Mouse (Mus musculus) hindbrain, embryonic 15.5 days (tissue): ENCODE data around the gene Zfp827. TPM values are rescaled to one million over a fixed set of nuclear protein-coding genes. Genes with fewer than 3 reads are reported as not detected.

Source experiments
- ATAC-seq: fragments of 200-750 bp; cut with Nextera tagmentation; 2 replicates; pipeline ENCODE4 v1.8.0; 2017; ENCODE audit warnings: low read depth, moderate number of reproducible peaks, moderate TSS enrichment; ENCODE audit not compliant: low FRiP score
- H3K27ac ChIP-seq: fragments of 300-500 bp; sonication (generic); replicated peaks from 2 replicates; pipeline ENCODE4 v1.5.1; 2015; ENCODE audit warnings: mild to moderate bottlenecking, inconsistent platforms
- H3K27me3 ChIP-seq: fragments of 300-500 bp; sonication (generic); 2 replicates; pipeline ENCODE4 v1.6.1; 2015; ENCODE audit warnings: control low read depth, inconsistent platforms
- H3K36me3 ChIP-seq: fragments of 300-500 bp; sonication (generic); 2 replicates; pipeline ENCODE4 v1.6.1; 2015; ENCODE audit warnings: control low read depth, inconsistent platforms
- H3K4me1 ChIP-seq: fragments of 300-500 bp; sonication (generic); replicated peaks from 2 replicates; pipeline ENCODE4 v1.6.1; 2015; ENCODE audit warnings: control low read depth, inconsistent platforms
- H3K4me2 ChIP-seq: fragments of 300-500 bp; sonication (generic); 2 replicates; pipeline ENCODE4 v1.6.1; 2015; ENCODE audit warnings: moderate library complexity, mild to moderate bottlenecking, inconsistent platforms
- H3K4me3 ChIP-seq: fragments of 300-500 bp; sonication (generic); 2 replicates; pipeline ENCODE4 v1.5.1; 2015; ENCODE audit warnings: mild to moderate bottlenecking, inconsistent platforms
- H3K9ac ChIP-seq: fragments of 300-500 bp; sonication (generic); 2 replicates; pipeline ENCODE4 v1.6.1; 2015; ENCODE audit warnings: inconsistent platforms
- H3K9me3 ChIP-seq: fragments of 300-500 bp; sonication (generic); 2 replicates; pipeline ENCODE4 v1.6.1; 2016; ENCODE audit warnings: control low read depth, inconsistent platforms
- WGBS: fragments of 180-500 bp; shearing (Covaris S2); methylation state at CpG from one replicate; pipeline ENCODE4 v1.1.7; 2015; 5-methylcytosine and 5-hydroxymethylcytosine counted together
- polyA plus RNA-seq: library from polyadenylated mRNA; unstranded; fragments of >200 nt; fragmentation: Nextera tagmentation; extraction: Ambion mirVana; gene quantifications from 2 replicates; pipeline ENCODE4 v1.2.1, GENCODE M21; 2015

Zfp827 gene
- polyA plus RNA-seq, 1 experiment from 2014 or later: 11.0 TPM

DNA sequence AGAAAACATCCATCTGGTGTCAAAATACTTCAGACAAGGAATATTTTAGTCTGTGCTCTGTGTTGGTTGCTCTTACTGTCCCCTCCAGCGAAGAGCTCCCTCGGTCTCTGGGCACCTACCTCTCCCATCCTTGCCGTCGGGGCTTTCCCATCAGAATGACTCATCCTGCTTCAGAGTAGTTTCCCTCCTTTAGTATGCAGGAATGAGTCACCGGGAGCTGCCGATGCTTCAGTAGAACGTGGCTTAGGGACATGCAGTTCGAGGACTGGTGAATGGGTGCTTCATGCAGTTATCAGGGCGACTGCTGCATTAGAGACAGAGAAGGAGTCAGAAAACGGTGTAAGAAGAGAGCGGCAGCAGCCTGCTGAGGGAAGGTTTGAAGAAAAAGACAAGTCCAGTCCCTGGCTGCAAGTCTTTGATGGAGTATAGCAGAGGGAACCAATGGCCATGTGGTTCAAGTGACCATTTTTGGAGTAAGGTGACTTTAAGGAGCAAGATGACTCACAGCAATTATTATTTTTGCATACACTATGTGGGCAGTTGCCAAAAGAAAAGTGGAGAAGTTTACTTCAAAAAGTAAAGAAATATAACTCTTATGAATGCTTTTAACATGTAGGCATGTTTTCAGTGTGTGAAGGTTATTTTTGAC, 122.4 kb downstream of the Zfp827 start:
- Histone ChIP-seq H3K9me3 (no peaks in the 10 kb centered on the region), H3K9ac (no peak overlapping the region), H3K4me1 (0 out of 2 replicates have a peak, but pooled peaks cover under 1% of the 10 kb centered on the region), H3K27me3 (no peaks in the 10 kb centered on the region), H3K27ac (no peak overlapping the region), H3K4me2 (no peak overlapping the region), H3K4me3 (no peak overlapping the region), H3K36me3 (peaks cover 5% of the 10 kb centered on the region; the same call in 1 of the 2 replicates)
- no peak for ATAC-seq
- 78% methylated on average over 11 of the region's 11 CpGs for WGBS

- 86% methylated on average over 4 of the region's 4 CpGs for WGBS
- H3K36me3 ChIP-seq: peaks cover 5% of the 10 kb centered on the region; the same call in 1 of the 2 replicates
- no peak overlapping the region for H3K4me2 ChIP-seq
- no peaks in the 10 kb centered on the region for H3K4me1 ChIP-seq
- no peak overlapping the region for H3K27ac ChIP-seq
- H3K4me3 ChIP-seq: no peak overlapping the region
- H3K27me3 ChIP-seq: no peaks in the 10 kb centered on the region
- ATAC-seq: no peak
- no peaks in the 10 kb centered on the region for H3K9me3 ChIP-seq
- H3K9ac ChIP-seq: no peak overlapping the region
These were observed 123.4 kb downstream of the Zfp827 start for GRCm38 (mm10) chr8:79151644-79152043.

DNA sequence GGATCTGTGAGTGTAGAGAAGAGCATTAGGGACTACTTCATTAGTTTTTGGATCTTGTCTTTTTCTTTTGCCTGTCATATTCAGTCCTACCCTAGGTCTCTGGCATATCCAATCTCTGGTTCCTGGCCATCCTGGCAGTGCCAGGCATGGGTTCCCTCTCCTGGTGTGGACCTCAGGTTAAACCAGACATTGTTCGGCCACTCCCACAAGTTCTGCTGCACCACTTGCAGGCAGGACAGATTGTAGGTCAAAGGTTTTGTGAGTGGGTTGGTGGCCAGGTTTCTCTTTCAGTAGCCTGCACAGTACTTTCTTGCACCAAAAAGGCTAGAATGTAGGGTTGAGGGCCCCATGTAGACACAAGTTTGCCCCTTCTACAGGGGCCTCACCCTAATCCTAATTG, 125.0 kb downstream of the Zfp827 start:
- Histone ChIP-seq H3K9me3 (no peaks in the 10 kb centered on the region), H3K4me3 (no peak overlapping the region), H3K27ac (no peak overlapping the region), H3K4me2 (no peak overlapping the region), H3K9ac (no peak overlapping the region), H3K36me3 (peaks cover 5% of the 10 kb centered on the region; the same call in 1 of the 2 replicates), H3K27me3 (no peaks in the 10 kb centered on the region), H3K4me1 (no peaks in the 10 kb centered on the region)
- no peak for ATAC-seq
- 100% methylated on average over 1 of the region's 1 CpGs for WGBS

GRCm38 (mm10) chr8:79153637-79154036, 125.4 kb downstream of the Zfp827 start:
- Histone ChIP-seq H3K4me3 (no peak overlapping the region), H3K36me3 (peaks cover 5% of the 10 kb centered on the region; the same call in 1 of the 2 replicates), H3K9me3 (no peaks in the 10 kb centered on the region), H3K27me3 (no peaks in the 10 kb centered on the region), H3K27ac (no peak overlapping the region), H3K4me1 (no peaks in the 10 kb centered on the region), H3K4me2 (no peak overlapping the region), H3K9ac (no peak overlapping the region)
- no peak for ATAC-seq
- WGBS: 85% methylated on average over 4 of the region's 4 CpGs

- ATAC-seq: no peak
- Histone ChIP-seq H3K9ac (no peak overlapping the region), H3K36me3 (peaks cover 5% of the 10 kb centered on the region; the same call in 1 of the 2 replicates), H3K4me1 (peaks cover 5% of the 10 kb centered on the region; the same call in 1 of the 2 replicates), H3K27me3 (no peaks in the 10 kb centered on the region), H3K4me3 (no peak overlapping the region), H3K9me3 (no peaks in the 10 kb centered on the region), H3K4me2 (no peak overlapping the region), H3K27ac (no peak overlapping the region)
- 95% methylated on average over 10 of the region's 10 CpGs for WGBS
These were observed 127.4 kb downstream of the Zfp827 start for GRCm38 (mm10) chr8:79155556-79156161.

- no peak for ATAC-seq
- Histone ChIP-seq H3K4me3 (no peak overlapping the region), H3K36me3 (peaks cover 5% of the 10 kb centered on the region; the same call in 1 of the 2 replicates), H3K27ac (no peak overlapping the region), H3K9ac (no peak overlapping the region), H3K9me3 (no peaks in the 10 kb centered on the region), H3K27me3 (no peaks in the 10 kb centered on the region), H3K4me1 (peaks cover 5% of the 10 kb centered on the region; the same call in 1 of the 2 replicates), H3K4me2 (no peak overlapping the region)
- WGBS: 79% methylated on average over 4 of the region's 4 CpGs
These were observed 129.1 kb downstream of the Zfp827 start for GRCm38 (mm10) chr8:79157366-79157765.

DNA sequence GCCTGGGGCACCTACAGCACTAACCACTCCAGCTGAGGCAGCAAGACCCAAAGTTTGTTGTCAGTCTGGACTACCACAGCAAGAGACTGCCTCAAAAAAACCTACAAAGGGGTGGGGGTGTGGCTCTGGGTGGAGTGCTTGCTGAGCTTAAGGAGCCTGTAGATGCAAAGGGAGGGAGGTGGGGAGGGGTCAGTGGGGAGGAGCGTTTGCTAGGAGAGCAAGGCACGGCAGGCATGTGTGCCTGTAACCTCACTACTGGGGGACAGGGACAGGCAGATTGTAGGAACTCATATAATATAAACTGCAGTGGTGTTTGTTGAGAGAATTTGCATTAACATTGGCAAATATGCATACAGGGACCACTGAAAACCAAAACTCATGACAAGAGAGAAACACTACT, 130.1 kb downstream of the Zfp827 start:
- Histone ChIP-seq H3K27ac (no peak overlapping the region), H3K9ac (no peak overlapping the region), H3K9me3 (no peaks in the 10 kb centered on the region), H3K4me2 (no peak overlapping the region), H3K27me3 (no peaks in the 10 kb centered on the region), H3K4me3 (no peak overlapping the region), H3K4me1 (peaks cover 13% of the 10 kb centered on the region; the same call in 1 of the 2 replicates), H3K36me3 (no peaks in the 10 kb centered on the region; the same call in 1 of the 2 replicates)
- ATAC-seq: no peak
- 57% methylated on average over 2 of the region's 2 CpGs for WGBS

GRCm38 (mm10) chr8:79159397-79159796, 131.2 kb downstream of the Zfp827 start:
- no peak for ATAC-seq
- no peaks in the 10 kb centered on the region for H3K9me3 ChIP-seq
- H3K27ac ChIP-seq: no peak overlapping the region
- no peaks in the 10 kb centered on the region for H3K27me3 ChIP-seq
- no peaks in the 10 kb centered on the region for H3K36me3 ChIP-seq
- WGBS: 87% methylated on average over 9 of the region's 9 CpGs
- no peak overlapping the region for H3K4me3 ChIP-seq
- H3K4me2 ChIP-seq: no peak overlapping the region
- no peak overlapping the region for H3K9ac ChIP-seq
- H3K4me1 ChIP-seq: peaks cover 21% of the 10 kb centered on the region

DNA sequence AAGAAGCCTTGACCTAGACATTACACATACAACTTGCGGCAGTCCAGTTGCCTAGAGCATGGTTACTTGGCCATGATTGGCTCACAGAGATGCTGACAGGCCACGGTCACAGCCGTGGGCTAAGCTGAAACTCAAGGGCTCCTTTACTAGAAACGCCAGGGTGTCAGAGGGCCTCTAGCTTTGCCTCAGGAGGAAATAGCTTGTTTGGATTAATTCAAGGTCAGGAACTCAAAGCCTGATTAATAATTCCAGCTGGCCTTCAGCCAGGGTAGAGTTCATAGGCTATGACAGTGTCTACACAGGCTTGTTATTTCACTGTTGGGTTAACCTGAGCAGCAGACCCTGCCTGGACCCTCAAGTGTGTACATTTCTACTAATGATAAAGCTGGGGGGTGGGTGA, 132.1 kb downstream of the Zfp827 start:
- H3K4me1 ChIP-seq: peaks cover 21% of the 10 kb centered on the region
- H3K9me3 ChIP-seq: no peaks in the 10 kb centered on the region
- H3K27me3 ChIP-seq: no peaks in the 10 kb centered on the region
- no peaks in the 10 kb centered on the region for H3K36me3 ChIP-seq
- ATAC-seq: no peak
- H3K4me2 ChIP-seq: no peak overlapping the region
- no peak overlapping the region for H3K9ac ChIP-seq
- no peak overlapping the region for H3K27ac ChIP-seq
- 82% methylated on average over 4 of the region's 4 CpGs for WGBS
- no peak overlapping the region for H3K4me3 ChIP-seq

GRCm38 (mm10) chr8:79161172-79161778, 133.0 kb downstream of the Zfp827 start:
- H3K27ac ChIP-seq: no peak overlapping the region
- no peaks in the 10 kb centered on the region for H3K36me3 ChIP-seq
- no peaks in the 10 kb centered on the region for H3K27me3 ChIP-seq
- H3K9me3 ChIP-seq: no peaks in the 10 kb centered on the region
- peaks cover 21% of the 10 kb centered on the region for H3K4me1 ChIP-seq
- ATAC-seq: no peak
- WGBS: 85% methylated on average over 4 of the region's 4 CpGs
- no peak overlapping the region for H3K4me2 ChIP-seq
- no peak overlapping the region for H3K9ac ChIP-seq
- no peak overlapping the region for H3K4me3 ChIP-seq

DNA sequence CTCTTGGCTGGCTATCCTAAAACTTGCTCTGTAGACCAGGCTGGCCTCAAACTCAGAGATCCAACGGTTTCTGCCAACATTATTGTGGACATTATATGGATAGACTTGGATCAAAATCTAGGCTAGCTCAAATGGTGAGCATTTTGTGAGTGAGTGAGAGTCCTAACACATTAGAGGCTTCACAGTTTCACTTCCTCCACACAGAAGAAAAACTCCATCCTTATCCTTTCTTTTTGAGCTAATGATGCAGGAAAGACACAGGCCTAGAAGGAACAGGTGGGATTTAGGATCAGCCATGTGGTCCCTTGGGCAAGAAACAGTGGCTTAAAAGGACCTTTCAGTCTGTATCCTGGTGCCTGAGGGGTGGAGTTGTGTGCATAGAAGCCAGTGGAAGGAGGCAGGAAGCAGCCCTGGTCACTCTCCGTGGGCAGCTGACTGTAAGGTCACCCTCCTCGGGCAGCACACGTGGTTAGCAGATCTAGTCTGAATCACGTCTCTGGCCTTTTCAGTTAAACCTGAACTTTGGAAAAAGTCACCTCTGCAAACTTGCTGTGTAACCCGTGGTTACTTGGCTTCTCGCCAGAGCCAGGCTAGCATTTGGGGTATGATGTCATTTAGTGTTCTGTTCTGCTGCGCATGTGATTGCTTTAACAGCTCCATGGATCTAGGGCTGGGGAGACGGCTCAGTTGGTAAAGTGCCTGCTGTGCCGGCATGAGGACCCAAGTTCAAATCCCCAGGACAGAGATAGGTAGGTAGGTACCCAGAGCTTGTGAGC, 134.5 kb downstream of the Zfp827 start:
- Histone ChIP-seq H3K36me3 (no peaks in the 10 kb centered on the region), H3K9ac (no peak overlapping the region), H3K27ac (no peak overlapping the region), H3K4me2 (no peak overlapping the region), H3K9me3 (no peaks in the 10 kb centered on the region), H3K4me3 (no peak overlapping the region), H3K4me1 (peaks cover 21% of the 10 kb centered on the region), H3K27me3 (no peaks in the 10 kb centered on the region)
- 52% methylated on average over 10 of the region's 10 CpGs for WGBS
- ATAC-seq: no peak; the same call in 1 of the 2 replicates

DNA sequence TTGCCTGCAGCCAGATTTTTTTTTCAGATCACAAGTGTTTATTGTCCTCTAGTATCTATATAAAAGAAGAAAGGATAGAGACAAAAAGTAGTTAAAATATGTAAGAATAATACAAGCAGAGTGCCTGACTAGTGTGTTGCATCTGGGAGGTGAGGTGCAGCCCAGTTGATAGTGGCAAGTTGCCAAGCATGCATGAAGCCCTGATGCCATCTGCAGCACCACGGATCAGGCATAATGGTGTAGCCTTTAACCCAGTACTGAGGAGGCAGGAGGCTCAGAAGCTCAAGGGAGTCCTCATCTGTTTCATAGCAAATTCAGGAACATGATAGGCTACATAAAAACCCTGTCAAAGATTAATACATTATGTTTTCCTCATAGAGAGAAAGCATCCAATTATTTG, 136.1 kb downstream of the Zfp827 start:
- Histone ChIP-seq H3K4me3 (no peak overlapping the region), H3K4me1 (peaks cover 21% of the 10 kb centered on the region), H3K36me3 (no peaks in the 10 kb centered on the region), H3K4me2 (no peak overlapping the region), H3K27ac (no peak overlapping the region), H3K9ac (no peak overlapping the region), H3K27me3 (no peaks in the 10 kb centered on the region), H3K9me3 (no peaks in the 10 kb centered on the region)
- 0 out of 2 replicates have a peak, but pooled peaks have one; percentile 36 for ATAC-seq
- 18% methylated on average over 1 of the region's 1 CpGs for WGBS
